Comparison of ENCODE assay signal across 30 mouse cellular contexts in the genomic region with DNA sequence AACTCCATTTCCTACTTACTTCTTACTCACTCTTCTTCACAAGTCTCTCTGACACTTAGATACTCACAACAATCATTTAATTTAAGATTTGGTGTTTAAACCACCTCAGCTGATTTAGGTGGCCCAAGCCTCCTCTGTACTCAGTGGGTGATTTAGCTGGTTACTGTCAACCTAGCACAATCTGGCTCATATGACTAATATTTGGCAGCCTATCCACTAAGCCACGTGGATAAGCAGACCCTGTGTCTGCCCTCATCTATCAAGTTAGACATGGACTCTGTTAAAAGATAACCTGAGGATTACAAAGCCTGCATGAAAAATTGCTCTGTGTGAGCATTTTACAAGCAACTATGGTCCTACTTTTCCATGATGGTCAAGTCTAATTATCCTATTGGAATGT. TPM values are rescaled to one million over a fixed set of nuclear protein-coding genes. Genes with fewer than 3 reads are reported as not detected.
DNase-seq lines count a peak whose midpoint lies in the region; ATAC-seq and TF ChIP-seq lines count a peak whose summit lies in the region.
"Had no signal": no experiment of that assay in that cellular context is flagged by ENCODE, and none has a peak within 500 bp of the region (broad histone marks: within the 10 kb centered on the region; RNA-seq: fewer than 3 reads in every experiment).

No protein-coding gene starts in this region.

- H3K9me3 ChIP-seq in kidney, postnatal 0 days (replicated peaks; ENCODE audit: low read length), result no peaks in the 10 kb centered on the region
- H3K9me3 ChIP-seq: embryonic facial prominence, embryonic 10.5 days; embryonic facial prominence, embryonic 13.5 days; forebrain, embryonic 12.5 days; forebrain, embryonic 15.5 days; G1E; heart, embryonic 10.5 days; hindbrain, embryonic 12.5 days; hindbrain, embryonic 15.5 days had no signal

- H3K4me2 ChIP-seq in kidney, postnatal 0 days (ENCODE audit: low read length), result no peak overlapping the region
- H3K4me2 ChIP-seq: embryonic facial prominence, embryonic 13.5 days; forebrain, embryonic 12.5 days; forebrain, embryonic 15.5 days; hindbrain, embryonic 12.5 days; hindbrain, embryonic 15.5 days had no signal

- no peak overlapping the region for H3K9ac ChIP-seq in kidney, postnatal 0 days (ENCODE audit: low read depth, low read length)
- H3K9ac ChIP-seq: embryonic facial prominence, embryonic 13.5 days; forebrain, embryonic 12.5 days; forebrain, embryonic 15.5 days; hindbrain, embryonic 12.5 days; hindbrain, embryonic 15.5 days had no signal

- TF ChIP-seq CTCF in Patski (IDR thresholded peaks at IDR 0.05), result no peak
- no peak for TF ChIP-seq CTCF in kidney, postnatal 0 days (IDR thresholded peaks at IDR 0.05; ENCODE audit: low read depth)
- no peak for TF ChIP-seq CTCF in gastrocnemius, adult 2 months (IDR thresholded peaks at IDR 0.05)

- intact Hi-C loops in gastrocnemius, adult 2 months (cut with DNase I), result no loop called here

- CTCF ChIA-PET in Patski (lab: Charles Lee), result no interaction called here

- H3K27ac ChIP-seq in kidney, postnatal 0 days, result no peak overlapping the region
- no peak overlapping the region for H3K27ac ChIP-seq in gastrocnemius, adult 2 months
- H3K27ac ChIP-seq: embryonic facial prominence, embryonic 10.5 days; embryonic facial prominence, embryonic 13.5 days; forebrain, embryonic 12.5 days; forebrain, embryonic 15.5 days; heart, adult 2 months; heart, embryonic 10.5 days; hindbrain, embryonic 12.5 days; hindbrain, embryonic 15.5 days had no signal

- H3K4me1 ChIP-seq in kidney, postnatal 0 days (replicated peaks; ENCODE audit: insufficient read depth, low read length), result no peaks in the 10 kb centered on the region
- H3K4me1 ChIP-seq: embryonic facial prominence, embryonic 10.5 days; embryonic facial prominence, embryonic 13.5 days; forebrain, embryonic 12.5 days; forebrain, embryonic 15.5 days; heart, embryonic 10.5 days; hindbrain, embryonic 12.5 days; hindbrain, embryonic 15.5 days had no signal

- H3K4me3 ChIP-seq in kidney, postnatal 0 days (replicated peaks; ENCODE audit: low read depth, low read length), result no peak overlapping the region
- no peak overlapping the region for H3K4me3 ChIP-seq in gastrocnemius, adult 2 months
- H3K4me3 ChIP-seq: embryonic facial prominence, embryonic 10.5 days; embryonic facial prominence, embryonic 13.5 days; erythroblast, embryonic 14.5 days; forebrain, embryonic 12.5 days; forebrain, embryonic 15.5 days; heart, adult 2 months; heart, embryonic 10.5 days; hindbrain, embryonic 12.5 days; hindbrain, embryonic 15.5 days had no signal

- no peaks in the 10 kb centered on the region for H3K36me3 ChIP-seq in kidney, postnatal 0 days (ENCODE audit: insufficient read depth, low read length)
- H3K36me3 ChIP-seq: embryonic facial prominence, embryonic 10.5 days; embryonic facial prominence, embryonic 13.5 days; forebrain, embryonic 12.5 days; forebrain, embryonic 15.5 days; G1E; heart, embryonic 10.5 days; hindbrain, embryonic 12.5 days; hindbrain, embryonic 15.5 days had no signal

- H3K27me3 ChIP-seq in Patski, result peaks cover 24% of the 10 kb centered on the region
- H3K27me3 ChIP-seq in kidney, postnatal 0 days (ENCODE audit: insufficient read depth, low read length), result no peaks in the 10 kb centered on the region
- H3K27me3 ChIP-seq: CH12.LX; embryonic facial prominence, embryonic 13.5 days; forebrain, embryonic 12.5 days; forebrain, embryonic 15.5 days; hindbrain, embryonic 12.5 days; hindbrain, embryonic 15.5 days had no signal

- peak; percentile 71 for ATAC-seq in Patski
- peak; percentile 69 for ATAC-seq in kidney, postnatal 0 days (replicated peaks; ENCODE audit: low FRiP score, low read depth)
- ATAC-seq: forebrain, embryonic 15.5 days had no signal

- peak; percentile 23 for DNase-seq in kidney, adult 18-20 months
- DNase-seq in kidney, postnatal 4 days, result no peak
- peak; percentile 20 for DNase-seq in Patski (ENCODE audit: low read depth, low spot score)
- DNase-seq in kidney, postnatal 0 days (ENCODE audit: low spot score), result no peak
- DNase-seq in kidney, postnatal 25 days, result peak; percentile 54 to 65
- DNase-seq in lung, postnatal 25 days (ENCODE audit: low spot score), result no peak
- DNase-seq in gastrocnemius, adult 2 months, result no peak
- DNase-seq: adrenal gland, adult 8-10 months; adrenal gland, postnatal 25 days; B cell, adult 2 months; cerebellum, adult 11-12 months; cerebellum, adult 8-10 months; cerebellum, postnatal 10 days; cerebellum, postnatal 36 days; embryo, embryonic 11 days; gastrocnemius, postnatal 10 days; gastrocnemius, postnatal 36 days; heart, adult 2 months had no signal

- POLR2A ChIA-PET in Patski (lab: Charles Lee), result interaction anchor here (0.5 kb wide), 1 partner anchor 474 kb away, joined by 3 read pairs; no protein-coding TSS in a partner anchor

- in situ Hi-C loops in Patski (cut with MboI; ENCODE audit: low pct_unique_long_range_greater_than_20kb), result no loop called here

- WGBS in kidney, postnatal 0 days, result 38% methylated on average over 1 of the region's 1 CpGs

RNA-seq across cellular contexts. Expression of a gene that starts 19.7 kb away (rescaled TPM):
- polyA plus RNA-seq in Patski (2021), result 0.06 TPM
- 0.29 and 0.32 TPM in 2 replicates for polyA plus RNA-seq in kidney, postnatal 0 days (2015; fragmentation: Nextera tagmentation; extraction: Ambion mirVana)
- not detected for total RNA-seq in gastrocnemius, adult 2 months (2021)
- total RNA-seq: adrenal gland, adult 8-10 months; adrenal gland, postnatal 25 days; gastrocnemius, postnatal 10 days; gastrocnemius, postnatal 36 days; granulocyte monocyte progenitor cell, adult 5-6 weeks; hematopoietic stem cell, adult 5-6 weeks had no signal
- polyA plus RNA-seq: embryonic facial prominence, embryonic 13.5 days; erythroblast, embryonic 14.5 days; G1E had no signal

RNA-seq across cellular contexts. Expression of a gene that starts 25.5 kb away (rescaled TPM):
- 22.8 TPM for polyA plus RNA-seq in Patski (2021)
- 6.9 and 7.5 TPM in 2 replicates for polyA plus RNA-seq in kidney, postnatal 0 days (2015; fragmentation: Nextera tagmentation; extraction: Ambion mirVana)
- 10 to 100 TPM; 17.6 to 21.1 TPM for total RNA-seq in gastrocnemius, adult 2 months (2021)

RNA-seq across cellular contexts. Expression of a gene that starts 58.0 kb away (rescaled TPM):
- 15.0 TPM for polyA plus RNA-seq in Patski (2021)
- 7.1 and 7.2 TPM in 2 replicates for polyA plus RNA-seq in kidney, postnatal 0 days (2015; fragmentation: Nextera tagmentation; extraction: Ambion mirVana)
- under 1 TPM; 0.03 TPM for total RNA-seq in gastrocnemius, adult 2 months (2021)

Comparison
In these comparisons a context has a peak if more than half of its experiments do, and no peak if none do; other contexts are left out.
1. DNase-seq: peak in kidney, adult 18-20 months (single experiment), Patski (single experiment) and kidney, postnatal 25 days (2 of 2); none in kidney, postnatal 4 days (0 of 2), kidney, postnatal 0 days (single experiment), lung, postnatal 25 days (single experiment) and gastrocnemius, adult 2 months (single experiment).